Mouse (Mus musculus): ENCODE data around the gene Pip4k2a.
A peak's percentile ranks its signal among the peaks of the same experiment; 100 is the strongest.

Gene Pip4k2a

DNA sequence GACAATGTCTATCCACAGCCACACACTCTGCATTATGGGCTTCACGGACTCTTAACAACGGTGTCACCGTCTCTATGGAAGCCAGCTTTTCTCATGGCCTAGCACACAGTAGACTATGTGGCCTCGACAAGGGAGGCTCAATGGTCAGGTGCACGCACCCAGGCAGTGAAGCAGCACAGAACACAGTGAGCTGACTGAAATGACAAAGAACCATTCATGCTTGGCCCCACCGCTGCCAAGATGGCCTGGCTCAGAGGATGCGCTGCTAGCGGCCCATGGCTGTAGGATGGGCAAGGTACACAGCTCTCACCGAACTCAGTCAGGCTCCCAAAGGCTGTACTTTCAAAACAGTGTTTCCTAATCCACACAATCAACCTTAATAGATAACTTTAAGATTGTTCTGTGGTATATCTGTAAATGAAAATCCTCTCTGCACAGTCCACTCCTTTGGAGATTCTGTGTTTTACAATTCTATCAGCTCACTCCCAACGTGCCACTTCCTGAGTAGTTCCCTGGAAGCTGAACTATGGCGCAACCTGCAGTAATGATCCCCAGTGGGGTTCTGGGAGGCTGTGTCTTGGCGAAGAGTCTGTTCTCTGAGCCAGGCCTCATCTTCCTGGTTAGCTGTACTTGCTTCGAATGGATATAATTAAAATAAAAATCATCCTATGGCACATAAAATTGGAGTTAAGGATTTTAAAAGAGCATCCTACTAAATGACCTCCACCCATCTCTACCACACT, 67.4 kb downstream of the Pip4k2a start:
- ATAC-seq (ENCODE audit: insufficient number of reproducible peaks, low FRiP score, low TSS enrichment), result no peak

- ATAC-seq (ENCODE audit: insufficient number of reproducible peaks, low FRiP score, low TSS enrichment), result no peak
Observed at GRCm38 (mm10) chr2:18928597-18929257, 69.2 kb downstream of the Pip4k2a start.

DNA sequence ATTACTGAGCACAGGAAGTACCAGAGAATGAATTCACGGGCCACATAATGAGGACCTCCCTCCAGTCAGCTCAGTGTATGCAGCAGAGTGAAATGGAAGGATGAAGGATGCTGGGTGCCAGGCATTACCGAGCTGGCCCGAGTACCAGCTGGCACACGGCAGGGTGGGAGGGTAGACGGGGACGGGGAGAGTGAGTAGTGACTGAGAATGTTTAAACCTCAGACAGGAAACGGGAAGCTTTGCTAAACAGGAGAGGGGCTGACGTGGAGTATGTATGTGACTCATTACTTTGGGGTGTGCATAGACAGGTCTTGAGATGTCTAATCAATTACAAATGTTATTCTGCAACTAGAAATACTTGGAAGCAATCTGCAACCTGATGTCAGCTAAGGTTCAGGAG, 69.7 kb downstream of the Pip4k2a start:
- ATAC-seq (ENCODE audit: insufficient number of reproducible peaks, low FRiP score, low TSS enrichment), result peak; percentile 29; the same call in 1 of the 2 replicates

DNA sequence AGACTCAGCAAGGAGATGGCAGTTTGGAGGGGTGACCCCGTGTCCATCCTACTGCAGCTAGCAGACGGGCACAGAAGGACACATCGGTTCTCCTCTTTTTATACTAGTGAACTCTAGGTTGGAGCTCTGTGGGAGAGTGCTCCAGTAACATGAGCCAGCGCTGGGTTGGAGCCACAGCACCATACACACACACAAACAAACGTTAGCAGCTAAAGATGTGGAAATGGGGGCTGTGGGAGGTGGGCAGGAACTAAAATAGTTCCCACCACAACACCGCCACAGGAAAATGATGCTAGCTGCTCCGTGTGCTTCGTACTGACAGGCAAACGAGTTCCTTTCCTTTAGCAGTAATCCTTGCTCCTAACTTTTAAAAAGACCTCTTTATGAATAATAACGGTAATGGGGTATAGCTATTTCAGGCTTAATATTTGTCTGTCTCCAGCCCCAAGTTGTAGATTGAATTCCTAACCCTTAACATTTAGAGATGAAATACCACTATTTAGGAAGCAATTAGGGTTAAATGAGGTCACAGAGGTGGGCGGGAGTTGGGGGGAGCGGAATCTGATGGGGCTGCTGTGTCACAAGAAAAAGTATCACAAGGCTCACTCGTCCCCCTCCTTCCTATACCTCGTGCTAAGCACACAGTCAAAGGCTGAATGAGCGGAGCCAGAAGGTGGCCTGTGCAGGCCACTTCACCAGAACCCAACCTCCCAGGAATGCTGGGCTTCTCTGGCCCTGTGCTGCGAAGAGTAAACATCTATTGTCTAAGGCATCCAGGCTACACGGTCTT, 73.9 kb downstream of the Pip4k2a start:
- no peak for ATAC-seq (ENCODE audit: insufficient number of reproducible peaks, low FRiP score, low TSS enrichment)

DNA sequence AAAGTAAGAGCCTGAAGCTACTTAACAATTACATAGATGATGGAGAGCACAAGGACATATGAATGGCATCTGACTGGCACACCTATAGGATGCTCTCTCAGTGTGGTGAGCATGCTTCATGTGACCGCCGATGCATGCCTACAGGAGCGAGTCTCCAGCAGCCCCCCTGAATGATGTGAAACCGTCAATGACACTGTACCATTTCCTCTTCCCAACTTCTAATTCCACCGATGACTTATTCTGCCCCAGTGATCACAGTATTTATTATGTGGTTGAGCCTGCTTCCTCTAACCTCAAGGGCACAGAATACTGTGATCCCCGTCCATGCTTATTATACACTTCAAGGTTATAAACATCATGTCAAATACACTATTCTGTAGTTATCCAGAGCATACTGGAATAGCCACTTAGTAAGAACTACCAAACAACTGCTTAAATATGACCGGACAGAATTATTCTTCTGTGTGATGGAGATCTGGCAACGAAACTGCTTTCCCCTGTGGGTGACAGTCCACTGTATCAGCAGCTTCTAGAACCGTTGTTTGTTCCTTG, 74.8 kb downstream of the Pip4k2a start:
- ATAC-seq (ENCODE audit: insufficient number of reproducible peaks, low FRiP score, low TSS enrichment), result no peak

DNA sequence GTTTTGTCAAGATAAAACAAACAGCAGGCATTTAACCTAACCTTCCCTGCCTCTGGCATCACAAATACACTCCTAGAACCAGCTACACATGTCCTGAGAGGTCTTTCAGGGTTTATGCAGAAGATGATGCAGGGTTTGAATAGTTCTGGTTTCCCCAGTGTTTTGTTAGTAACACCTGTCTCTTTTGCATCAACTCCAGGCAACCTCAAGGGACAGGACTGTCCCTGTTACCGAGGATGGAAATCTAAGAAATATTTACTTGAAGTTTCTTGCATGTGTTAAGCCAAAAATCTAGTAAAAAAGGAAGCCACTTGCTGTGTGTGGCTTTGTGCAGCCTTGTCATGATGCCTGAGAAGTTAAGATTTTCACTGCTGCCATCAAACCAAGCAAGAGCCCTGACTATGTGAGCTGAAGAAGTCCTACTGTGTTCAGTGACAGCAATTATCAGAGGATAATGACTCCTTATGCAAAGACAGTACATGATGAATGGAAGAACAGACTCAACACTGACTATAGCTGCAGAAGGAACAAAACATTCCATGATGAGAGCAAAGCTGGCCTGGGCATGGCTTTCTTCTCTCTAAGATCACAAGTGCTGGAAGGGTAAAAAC, 76.3 kb downstream of the Pip4k2a start:
- ATAC-seq (ENCODE audit: insufficient number of reproducible peaks, low FRiP score, low TSS enrichment), result no peak

GRCm38 (mm10) chr2:18920461-18920877, 77.5 kb downstream of the Pip4k2a start:
- ATAC-seq (ENCODE audit: insufficient number of reproducible peaks, low FRiP score, low TSS enrichment), result no peak

DNA sequence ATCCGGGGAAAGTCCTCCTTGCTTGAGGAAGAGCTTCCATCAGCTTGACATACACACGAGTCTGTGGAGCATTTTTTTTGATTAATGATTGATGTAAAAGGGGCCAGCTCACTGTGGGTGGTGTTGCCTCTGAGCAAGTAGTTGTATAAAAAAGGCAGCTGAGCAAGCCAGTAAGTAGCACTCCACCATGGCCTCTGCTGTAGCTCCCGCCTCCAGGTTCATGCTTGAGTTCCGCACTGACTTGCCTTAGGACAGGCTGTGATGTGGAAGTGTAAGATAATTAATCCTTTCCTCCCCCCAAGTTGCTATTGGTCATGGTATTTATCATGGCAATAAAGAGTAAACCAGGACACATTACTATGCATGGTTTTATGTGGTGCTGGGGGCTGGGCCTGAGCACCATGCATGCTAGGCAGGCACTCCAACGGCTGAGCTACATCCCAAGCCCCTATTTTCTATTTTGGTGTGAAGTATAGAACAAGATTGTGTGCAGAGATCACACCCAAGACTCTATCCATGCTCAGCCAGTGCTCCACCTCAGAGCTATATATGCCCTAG, 78.0 kb downstream of the Pip4k2a start:
- ATAC-seq (ENCODE audit: insufficient number of reproducible peaks, low FRiP score, low TSS enrichment), result no peak

- ATAC-seq (ENCODE audit: insufficient number of reproducible peaks, low FRiP score, low TSS enrichment), result no peak
Observed at GRCm38 (mm10) chr2:18917838-18918237, 80.1 kb downstream of the Pip4k2a start.

DNA sequence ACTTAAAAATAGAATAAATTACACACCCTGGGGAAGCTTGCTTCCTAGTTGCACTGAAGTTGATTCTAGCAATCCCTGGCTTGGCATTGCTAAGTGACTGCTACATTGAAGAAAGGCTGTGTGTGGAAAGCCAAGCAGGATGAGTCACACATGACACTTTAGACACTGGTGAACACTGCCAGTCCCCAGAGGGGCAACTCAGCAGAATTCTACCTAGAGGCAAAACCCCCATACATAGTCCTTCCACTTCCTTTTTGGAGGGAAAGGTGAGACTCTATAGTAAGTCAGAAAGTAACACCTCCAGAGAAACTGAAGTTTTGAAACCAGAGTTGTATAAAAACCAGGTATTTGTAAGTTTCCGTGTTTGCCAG, 80.6 kb downstream of the Pip4k2a start:
- no peak for ATAC-seq (ENCODE audit: insufficient number of reproducible peaks, low FRiP score, low TSS enrichment)

DNA sequence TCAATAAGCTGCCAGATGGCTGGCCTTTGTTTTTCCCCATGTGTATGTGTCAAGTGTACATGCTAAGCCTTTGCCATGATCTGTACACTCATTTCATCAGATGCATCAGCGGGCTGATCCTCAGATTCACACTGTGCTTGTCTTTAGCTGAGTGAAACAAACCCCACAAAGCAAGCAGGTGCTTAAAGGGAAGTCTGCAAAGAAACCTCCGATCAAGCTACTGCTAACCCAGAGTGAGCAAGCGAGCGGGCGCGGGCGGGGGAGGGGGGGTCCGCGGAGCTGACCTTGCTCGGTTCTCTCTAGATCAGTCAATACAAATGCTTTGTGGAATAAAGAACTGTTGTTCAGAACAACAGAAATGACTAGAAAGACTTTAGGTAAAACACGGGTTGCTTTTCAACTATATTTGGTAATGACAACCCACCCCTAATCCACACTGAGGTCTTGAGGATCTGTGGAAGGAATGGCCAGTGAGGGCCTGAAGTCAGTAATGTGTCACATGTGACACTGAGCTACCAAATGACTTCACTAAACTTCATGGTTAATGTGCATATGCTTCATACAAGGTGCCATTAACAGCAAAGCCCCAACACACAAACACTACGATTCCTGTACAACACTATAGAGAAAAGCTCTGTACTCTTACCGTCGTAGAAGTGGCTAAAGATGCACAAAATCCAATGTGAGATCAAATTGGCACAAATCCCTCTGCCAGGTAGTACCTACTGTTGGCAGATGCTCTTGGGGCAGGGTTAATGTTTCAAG, 81.1 kb downstream of the Pip4k2a start:
- peak; percentile 26; the same call in 1 of the 2 replicates for ATAC-seq (ENCODE audit: insufficient number of reproducible peaks, low FRiP score, low TSS enrichment)

DNA sequence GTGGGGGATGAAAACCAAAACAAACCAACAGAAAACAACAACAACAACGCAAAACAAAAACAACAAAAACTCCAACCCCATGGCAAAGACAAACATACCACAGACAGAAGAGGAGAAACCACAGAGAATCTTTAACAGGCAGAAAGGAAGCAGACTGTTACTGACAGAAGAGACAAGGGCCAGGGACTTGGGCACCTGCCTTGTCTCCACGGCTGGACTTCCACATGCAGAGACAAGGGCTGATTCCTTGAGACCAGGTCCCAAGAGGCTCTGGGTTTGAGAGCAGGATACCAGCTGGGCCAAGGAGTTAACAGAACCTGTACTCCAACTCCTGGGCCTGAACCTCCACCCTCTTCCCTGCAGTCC, 81.9 kb downstream of the Pip4k2a start:
- no peak for ATAC-seq (ENCODE audit: insufficient number of reproducible peaks, low FRiP score, low TSS enrichment)

DNA sequence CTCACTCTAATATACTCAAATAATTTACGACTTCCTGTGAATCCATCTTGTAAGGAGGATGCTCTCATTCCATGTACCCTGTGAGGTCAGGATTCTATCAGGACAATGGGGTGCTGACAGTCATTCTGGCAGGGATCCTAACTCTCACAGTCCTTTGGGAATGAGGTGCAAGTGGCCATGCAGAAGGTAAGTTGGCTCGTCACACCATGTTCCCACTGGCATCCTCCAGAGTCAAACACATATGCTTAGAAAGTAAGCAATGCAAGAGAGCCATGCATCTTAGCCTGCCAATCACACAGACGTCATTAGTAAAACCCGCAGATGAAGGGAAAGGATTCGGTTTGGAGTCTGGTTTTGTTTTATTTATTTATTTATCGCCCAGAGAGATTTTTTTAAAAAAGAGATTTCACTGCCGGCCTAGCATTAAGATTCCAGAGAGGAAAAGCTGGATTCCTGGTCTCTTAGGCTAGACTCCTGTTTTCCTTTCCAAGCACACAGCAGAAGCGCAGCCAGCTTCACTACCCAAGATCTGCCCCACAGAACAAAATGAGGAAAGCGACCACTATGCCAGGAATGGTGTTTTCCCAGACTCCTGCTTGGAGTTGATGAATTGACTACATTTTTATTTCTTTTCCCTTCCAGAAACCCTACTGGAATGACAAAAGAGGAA, 82.4 kb downstream of the Pip4k2a start:
- no peak for ATAC-seq (ENCODE audit: insufficient number of reproducible peaks, low FRiP score, low TSS enrichment)

- ATAC-seq (ENCODE audit: insufficient number of reproducible peaks, low FRiP score, low TSS enrichment), result no peak
Observed at GRCm38 (mm10) chr2:18914750-18915149, 83.2 kb downstream of the Pip4k2a start.

- ATAC-seq (ENCODE audit: insufficient number of reproducible peaks, low FRiP score, low TSS enrichment), result no peak
Observed at GRCm38 (mm10) chr2:18913642-18914041, 84.3 kb downstream of the Pip4k2a start.

DNA sequence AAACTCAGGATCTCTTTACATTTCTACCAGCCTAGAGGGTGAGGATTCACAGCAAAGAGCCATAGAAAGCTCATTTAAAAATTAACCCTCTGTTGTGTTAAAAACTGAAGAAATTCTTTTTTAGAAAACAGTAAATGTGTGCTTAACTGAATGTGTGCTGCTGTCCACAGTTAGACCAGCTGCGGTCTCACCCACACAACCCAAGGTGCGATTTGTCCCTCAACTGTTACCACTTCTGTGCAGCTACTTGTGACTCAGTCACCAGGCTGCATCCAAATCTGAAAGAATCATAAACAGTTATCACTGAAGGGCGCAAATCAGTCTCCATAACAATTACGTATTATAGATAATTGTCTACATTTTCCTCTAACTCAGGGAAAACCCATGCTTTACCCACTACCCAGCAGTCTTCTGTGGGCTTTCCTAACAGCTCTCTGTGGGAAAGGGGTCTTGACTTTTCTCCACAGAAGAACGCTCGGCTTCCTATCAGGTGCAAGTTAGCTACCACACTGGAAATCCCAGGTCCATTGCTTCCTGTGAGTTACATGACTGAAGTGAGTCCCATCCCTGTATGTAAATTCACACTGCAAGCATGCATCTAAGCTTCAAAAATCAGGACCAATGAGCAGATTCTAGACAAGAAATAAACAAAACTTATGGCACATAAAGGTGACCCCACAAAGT, 86.5 kb downstream of the Pip4k2a start:
- ATAC-seq (ENCODE audit: insufficient number of reproducible peaks, low FRiP score, low TSS enrichment), result no peak

DNA sequence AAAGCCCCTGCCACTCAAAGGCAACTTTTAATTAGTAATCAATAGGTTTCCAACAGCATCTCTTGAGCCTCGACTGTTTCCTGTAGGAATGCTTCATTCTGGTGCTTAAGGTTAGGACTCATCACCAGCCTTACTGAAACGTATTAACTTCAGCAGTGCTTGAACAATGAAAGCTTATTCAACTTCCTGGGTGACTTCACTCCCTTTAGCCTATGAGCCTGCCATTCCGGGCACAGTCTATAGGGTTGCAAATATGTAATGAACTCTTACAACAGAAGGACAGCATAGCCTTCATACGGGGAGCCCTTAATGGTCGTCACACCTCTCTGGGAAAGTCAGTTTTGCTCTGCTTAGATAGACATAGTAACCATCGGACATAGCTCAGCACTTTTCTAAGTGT, 87.7 kb downstream of the Pip4k2a start:
- ATAC-seq (ENCODE audit: insufficient number of reproducible peaks, low FRiP score, low TSS enrichment), result no peak

GRCm38 (mm10) chr2:18909713-18910112, 88.2 kb downstream of the Pip4k2a start:
- no peak for ATAC-seq (ENCODE audit: insufficient number of reproducible peaks, low FRiP score, low TSS enrichment)
